Mouse (Mus musculus) thymus, adult 2 months (tissue): Measurements from ENCODE around the gene 1600002K03Rik. TPM values are rescaled to one million over a fixed set of nuclear protein-coding genes. Genes with fewer than 3 reads are reported as not detected.

Experiments
- DNase-seq: peaks from one replicate; pipeline ENCODE4 v3.0.0; 2021
- H3K27ac ChIP-seq: fragments of 200-500 bp; 2 replicates; pipeline ENCODE4 v1.5.1; 2012; ENCODE audit warnings: low read length, control low read depth; ENCODE audit not compliant: control insufficient read depth, insufficient read depth
- H3K27me3 ChIP-seq: fragments of 200-500 bp; 2 replicates; pipeline ENCODE4 v1.6.1; 2012; ENCODE audit warnings: mild to moderate bottlenecking, low read length, moderate library complexity, mixed read lengths; ENCODE audit not compliant: control insufficient read depth, insufficient read depth
- H3K36me3 ChIP-seq: fragments of 200-500 bp; 2 replicates; pipeline ENCODE4 v1.6.1; 2012; ENCODE audit warnings: mild to moderate bottlenecking, low read length, moderate library complexity; ENCODE audit not compliant: control insufficient read depth, insufficient read depth
- H3K4me1 ChIP-seq: fragments of 200-500 bp; replicated peaks from 2 replicates; pipeline ENCODE4 v1.6.1; 2012; ENCODE audit warnings: low read length; ENCODE audit not compliant: control insufficient read depth, insufficient read depth
- H3K4me3 ChIP-seq: fragments of 200-500 bp; 2 replicates; pipeline ENCODE4 v1.5.1; 2012; ENCODE audit warnings: mild to moderate bottlenecking, low read length, control low read depth, moderate library complexity; ENCODE audit not compliant: control insufficient read depth, insufficient read depth
- CTCF ChIP-seq: fragments of 200-500 bp; IDR thresholded peaks from 2 replicates; pipeline ENCODE4 v1.5.1; 2012; ENCODE audit warnings: mild to moderate bottlenecking, control low read depth, low read length, moderate library complexity, borderline replicate concordance; ENCODE audit not compliant: control insufficient read depth, poor library complexity, insufficient read depth; ENCODE audit errors: extremely low read depth
- POLR2A ChIP-seq: fragments of 200-500 bp; IDR thresholded peaks from 2 replicates; pipeline ENCODE4 v1.6.1; 2012; ENCODE audit warnings: mild to moderate bottlenecking, low read length, control low read depth, moderate library complexity; ENCODE audit not compliant: control insufficient read depth, poor library complexity, insufficient read depth; ENCODE audit errors: extremely low read depth
- WGBS: fragments of 180-500 bp; shearing (Covaris S2); methylation state at CpG from one replicate; pipeline ENCODE4 v1.1.7; 2018; 5-methylcytosine and 5-hydroxymethylcytosine counted together
- polyA plus RNA-seq: library from polyadenylated mRNA; depleted of rRNA; stranded (reverse); fragments of >200 nt; gene quantifications from 2 replicates; pipeline ENCODE4 v1.2.3, GENCODE M21; 2012

1600002K03Rik gene
- polyA plus RNA-seq, 1 experiment, result 14.8 TPM

DNA sequence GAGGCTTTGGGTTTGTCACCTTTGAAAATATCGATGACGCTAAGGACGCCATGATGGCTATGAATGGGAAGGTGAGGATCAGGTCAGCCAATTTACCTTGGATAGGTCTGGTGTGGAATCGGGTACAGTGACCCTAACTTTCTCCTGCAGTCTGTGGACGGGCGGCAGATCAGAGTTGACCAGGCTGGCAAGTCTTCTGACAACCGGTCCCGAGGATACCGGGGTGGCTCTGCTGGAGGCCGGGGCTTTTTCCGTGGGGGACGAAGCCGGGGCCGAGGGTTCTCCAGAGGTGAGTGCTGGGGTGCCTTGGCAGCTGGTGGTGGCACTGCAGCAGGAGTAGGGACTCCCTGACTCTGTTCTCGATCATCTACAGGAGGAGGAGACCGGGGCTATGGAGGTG lies 2.7 kb upstream of the 1600002K03Rik start:
- H3K27ac ChIP-seq, result no peak overlapping the region
- TF ChIP-seq POLR2A, result no peak
- no peak for TF ChIP-seq CTCF
- no peak for DNase-seq
- peaks cover 19% of the 10 kb centered on the region for H3K4me1 ChIP-seq
- H3K27me3 ChIP-seq, result no peaks in the 10 kb centered on the region
- no peak overlapping the region for H3K4me3 ChIP-seq
- H3K36me3 ChIP-seq, result peaks cover 24% of the 10 kb centered on the region; the same call in 1 of the 2 replicates
- 98% methylated on average over 16 of the region's 16 CpGs for WGBS

DNA sequence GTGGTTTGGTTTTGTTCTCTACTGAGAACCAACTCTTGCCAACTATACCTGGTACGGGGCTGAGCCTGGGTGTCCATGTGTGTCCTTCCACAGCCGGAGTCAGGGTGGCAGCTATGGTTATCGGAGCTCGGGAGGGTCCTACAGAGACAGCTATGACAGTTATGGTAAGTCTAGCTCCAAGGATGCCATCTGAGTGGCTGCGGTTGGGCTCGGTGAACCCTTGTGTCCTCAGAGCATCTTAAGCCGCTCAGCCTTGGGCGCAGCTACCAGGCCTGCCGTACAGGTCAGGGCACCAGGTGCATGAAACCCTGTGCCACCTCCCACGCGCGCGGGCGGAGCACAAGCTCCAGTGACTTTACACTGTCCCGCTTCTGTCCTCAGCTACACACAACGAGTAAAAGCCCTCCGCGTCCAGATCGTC lies 2.1 kb upstream of the 1600002K03Rik start:
- DNase-seq, result no peak
- WGBS, result 96% methylated on average over 19 of the region's 19 CpGs
- no peak overlapping the region for H3K4me3 ChIP-seq

DNA sequence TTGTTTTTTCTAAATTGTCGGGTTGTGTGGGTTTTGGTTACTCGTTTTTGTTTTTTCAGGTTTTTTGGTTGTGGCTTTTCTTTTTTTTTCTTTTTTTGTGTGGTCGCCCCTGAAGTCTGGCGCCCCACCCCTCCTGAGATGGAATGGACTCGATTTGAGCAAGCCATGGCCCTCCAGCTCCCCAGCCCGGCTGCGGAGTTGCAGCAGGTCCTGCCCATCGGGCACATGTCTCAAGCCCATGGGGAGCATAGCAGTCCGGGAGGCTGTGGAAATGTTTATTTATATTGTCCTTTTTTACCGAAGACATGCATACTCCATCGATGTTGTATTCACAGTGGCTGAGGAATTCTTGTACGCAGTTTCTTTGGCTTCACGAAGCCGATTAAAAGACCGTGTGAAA lies 1.5 kb upstream of the 1600002K03Rik start:
- H3K4me1 ChIP-seq, result peaks cover 10% of the 10 kb centered on the region
- DNase-seq, result no peak
- no peak overlapping the region for H3K27ac ChIP-seq
- H3K36me3 ChIP-seq, result peaks cover 24% of the 10 kb centered on the region; the same call in 1 of the 2 replicates
- H3K4me3 ChIP-seq, result no peak overlapping the region
- no peaks in the 10 kb centered on the region for H3K27me3 ChIP-seq
- TF ChIP-seq POLR2A (no peak), CTCF (no peak)
- WGBS, result 88% methylated on average over 15 of the region's 15 CpGs

More for the DNA sequence above, 2.1 kb upstream of the 1600002K03Rik start:
- peaks cover 13% of the 10 kb centered on the region for H3K4me1 ChIP-seq
- H3K27ac ChIP-seq, result no peak overlapping the region
- TF ChIP-seq POLR2A (no peak), CTCF (no peak)
- peaks cover 24% of the 10 kb centered on the region; the same call in 1 of the 2 replicates for H3K36me3 ChIP-seq
- H3K27me3 ChIP-seq, result no peaks in the 10 kb centered on the region

DNA sequence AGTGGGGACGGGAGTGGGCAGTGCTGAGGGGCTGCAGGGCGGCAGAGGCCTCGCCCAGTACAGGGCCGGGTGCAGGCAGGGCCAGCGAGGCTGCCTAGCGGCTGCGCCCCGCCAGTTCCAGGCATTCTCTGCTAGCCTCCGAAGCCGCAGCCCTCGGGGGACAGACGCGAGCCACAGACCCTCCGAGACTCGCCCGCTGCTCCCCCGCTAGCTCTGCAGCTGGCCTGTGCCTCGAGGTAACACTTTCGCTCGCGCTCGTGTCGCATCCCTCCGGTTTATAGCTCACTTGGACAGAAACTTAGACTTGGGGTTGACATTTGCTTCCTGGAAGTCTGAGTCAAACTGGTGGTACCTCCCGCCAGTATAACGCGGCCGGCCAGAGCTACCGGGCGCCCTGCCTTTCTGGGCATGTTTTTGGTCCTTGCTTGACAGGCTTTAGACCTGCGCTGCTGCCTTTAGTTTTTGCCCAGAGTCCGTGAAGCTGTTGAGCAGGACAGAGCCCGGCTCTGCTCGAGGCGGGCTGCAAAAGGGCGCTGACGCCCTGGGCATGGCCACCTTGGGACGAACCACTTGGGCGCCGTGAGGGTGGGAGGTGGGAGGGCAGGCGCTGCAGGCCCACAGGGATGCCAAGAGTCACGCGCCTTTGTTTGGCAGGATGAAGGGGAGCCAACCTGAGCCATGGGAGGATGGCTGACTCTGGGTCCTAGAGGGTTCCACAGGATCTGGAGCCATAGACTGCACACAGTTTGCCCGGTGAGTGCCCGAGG lies 801 bp upstream of the 1600002K03Rik start:
- peaks cover 24% of the 10 kb centered on the region; the same call in 1 of the 2 replicates for H3K36me3 ChIP-seq
- DNase-seq, result no peak
- peak overlapping the region; percentile 94; the same call in 1 of the 2 replicates for H3K4me3 ChIP-seq
- 96% methylated on average over 45 of the region's 45 CpGs for WGBS
- H3K27me3 ChIP-seq, result no peaks in the 10 kb centered on the region
- no peak overlapping the region for H3K27ac ChIP-seq
- H3K4me1 ChIP-seq, result peaks cover 10% of the 10 kb centered on the region
- TF ChIP-seq POLR2A, result no peak
- TF ChIP-seq CTCF, result no peak

DNA sequence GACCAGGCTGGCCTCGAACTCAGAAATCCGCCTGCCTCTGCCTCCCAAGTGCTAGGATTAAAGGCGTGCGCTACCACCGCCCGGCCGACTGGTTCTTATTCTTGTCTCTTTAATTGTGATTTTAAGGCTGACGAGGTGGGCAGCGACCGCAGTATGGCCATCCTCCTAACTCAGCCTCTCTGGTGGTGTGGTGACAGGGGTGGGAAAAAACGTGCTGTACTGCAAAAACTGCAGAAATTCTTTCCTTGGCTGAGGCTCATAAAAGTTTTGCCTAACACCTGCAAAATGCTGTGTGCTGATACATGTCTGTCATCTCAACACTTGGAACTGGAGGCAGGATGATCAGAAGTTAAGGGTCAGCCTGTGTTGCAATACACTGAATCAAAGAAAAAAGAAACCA lies 614 bp downstream of the 1600002K03Rik start:
- H3K4me3 ChIP-seq, result peak overlapping the region; percentile 94
- TF ChIP-seq CTCF, result no peak
- no peak for TF ChIP-seq POLR2A
- 3% methylated on average over 11 of the region's 11 CpGs for whole genome bisulfite sequencing

DNA sequence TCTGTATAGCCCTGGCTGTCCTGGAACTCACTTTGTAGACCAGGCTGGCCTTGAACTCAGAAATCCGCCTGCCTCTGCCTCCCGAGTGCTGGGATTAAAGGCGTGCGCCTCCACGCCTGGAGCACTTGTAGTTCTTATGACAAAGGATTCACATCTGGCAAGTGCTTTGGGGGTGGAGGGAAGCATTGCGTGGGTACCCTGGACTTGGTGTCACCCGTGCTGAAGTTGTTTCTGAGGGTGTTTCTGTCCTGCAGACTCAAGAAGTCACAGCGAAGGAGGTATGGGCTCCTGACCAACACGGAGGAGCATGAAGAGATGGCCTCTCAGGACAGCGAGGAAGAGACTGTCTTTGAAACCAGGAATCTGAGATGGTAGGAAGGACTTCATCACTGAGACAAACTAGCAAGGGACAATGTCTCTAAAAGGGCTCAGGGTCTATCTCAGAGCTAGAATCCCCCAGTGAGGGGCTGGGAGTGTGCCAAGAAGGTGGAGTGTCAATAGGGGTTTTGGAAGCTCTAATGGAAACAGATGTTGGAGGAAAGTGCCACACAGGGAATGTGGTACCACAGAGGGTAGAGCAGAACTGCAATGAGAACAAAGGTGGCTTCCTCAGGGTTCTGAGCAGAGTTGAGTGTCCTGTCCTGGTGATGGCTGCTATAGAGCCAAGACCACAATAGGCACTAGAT lies 1.4 kb downstream of the 1600002K03Rik start:
- H3K4me3 ChIP-seq, result no peak overlapping the region
- peaks cover 12% of the 10 kb centered on the region for H3K4me1 ChIP-seq
- 89% methylated on average over 10 of the region's 10 CpGs for WGBS
- no peaks in the 10 kb centered on the region; the same call in 1 of the 2 replicates for H3K27me3 ChIP-seq
- no peak for TF ChIP-seq CTCF
- TF ChIP-seq POLR2A, result no peak
- no peak for DNase-seq
- H3K36me3 ChIP-seq, result peaks cover 24% of the 10 kb centered on the region; the same call in 1 of the 2 replicates
- no peak overlapping the region for H3K27ac ChIP-seq

More for the DNA sequence above, 614 bp downstream of the 1600002K03Rik start:
- peaks cover 10% of the 10 kb centered on the region for H3K4me1 ChIP-seq
- no peaks in the 10 kb centered on the region; the same call in 1 of the 2 replicates for H3K27me3 ChIP-seq
- H3K27ac ChIP-seq, result peak overlapping the region; percentile 60; the same call in 1 of the 2 replicates
- peaks cover 24% of the 10 kb centered on the region; the same call in 1 of the 2 replicates for H3K36me3 ChIP-seq
- no peak for DNase-seq
